Mouse (Mus musculus): ENCODE measurements around the gene Ifitm6.
"Not testable (repeated sequence)": the region's sequence is repeated elsewhere in the genome, so short reads cannot be mapped to it uniquely, and the experiment has no call there.

The Ifitm6 gene

DNA sequence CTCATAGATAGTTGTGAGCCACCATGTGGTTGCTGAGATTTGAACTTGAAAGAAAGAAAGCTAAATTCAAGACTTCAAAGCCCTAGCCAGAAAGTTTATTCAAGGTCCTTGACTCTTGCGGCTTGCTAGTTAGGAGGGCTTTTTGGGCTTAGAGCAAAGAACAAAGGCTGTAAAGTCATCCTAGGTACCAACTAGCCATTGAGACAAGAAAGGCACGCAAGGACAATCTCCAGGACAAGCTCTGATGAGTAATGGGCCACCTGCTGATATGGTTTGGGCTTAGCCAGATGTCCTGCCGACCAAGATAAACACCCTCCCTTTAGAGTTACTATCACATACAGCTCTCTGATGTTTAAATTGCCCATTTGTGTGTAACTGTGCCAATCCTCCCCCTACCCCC is 49.0 kb downstream of the Ifitm6 start:
- not testable (repeated sequence) for DNase-seq

GRCm38 (mm10) chr7:140967862-140968591 is 49.7 kb downstream of the Ifitm6 start:
- peak; percentile 42 to 61 for DNase-seq

DNA sequence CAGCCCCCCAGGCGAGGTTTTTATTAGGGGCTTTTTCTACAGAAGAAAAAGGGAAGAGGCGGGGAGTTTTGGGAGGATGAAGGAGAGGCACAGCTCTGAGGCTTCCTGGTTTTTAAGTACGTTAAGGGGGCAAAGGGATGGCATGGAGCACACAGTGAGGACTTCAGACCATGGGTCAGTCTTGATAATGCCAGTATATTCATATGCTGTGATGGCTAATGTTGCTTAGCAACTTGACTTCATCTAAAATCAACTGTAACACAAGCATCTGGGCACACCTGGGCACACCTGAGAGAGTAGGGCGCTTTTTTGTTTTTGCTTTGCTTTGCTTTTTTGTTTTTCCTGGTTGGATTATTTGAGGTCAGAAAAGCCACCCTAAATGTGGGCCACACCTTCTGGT is 50.8 kb downstream of the Ifitm6 start, which contains the start of gene Ifitm1:
Ifitm1 (plus strand) TSS at position 301 of the 400 bp plus-strand sequence.
- DNase-seq = no peak

Data from kidney, postnatal 4 days (tissue).